Mouse (Mus musculus): ENCODE measurements around the gene Sema6d.

Gene Sema6d

GRCm38 (mm10) chr2:124532906-124533305 lies 443.1 kb downstream of the Sema6d start:
- DNase-seq (ENCODE audit: inconsistent age in 2 of 2, low spot score in 1 of 2), result no peak

DNA sequence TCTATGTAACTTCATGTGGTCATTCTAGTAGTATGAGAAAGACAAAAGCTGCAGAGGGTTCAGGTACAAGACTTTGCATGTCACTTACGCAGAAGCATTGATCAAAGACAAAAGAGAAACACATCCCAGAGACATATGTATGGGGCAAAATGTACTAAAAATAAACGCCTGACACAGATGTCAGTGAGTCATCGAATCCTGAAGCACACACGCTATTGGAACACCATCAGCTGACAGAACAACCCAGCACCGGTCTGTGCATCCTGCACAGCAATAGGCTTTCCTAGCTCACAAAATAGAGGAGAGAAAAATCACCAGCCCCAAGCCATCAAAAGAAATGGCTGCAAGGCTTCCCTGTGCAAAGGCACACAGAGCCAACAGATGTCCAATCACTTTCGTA lies 443.8 kb downstream of the Sema6d start:
- DNase-seq (ENCODE audit: inconsistent age in 2 of 2, low spot score in 1 of 2), result peak in 1 of 2 experiments; percentile 30

DNA sequence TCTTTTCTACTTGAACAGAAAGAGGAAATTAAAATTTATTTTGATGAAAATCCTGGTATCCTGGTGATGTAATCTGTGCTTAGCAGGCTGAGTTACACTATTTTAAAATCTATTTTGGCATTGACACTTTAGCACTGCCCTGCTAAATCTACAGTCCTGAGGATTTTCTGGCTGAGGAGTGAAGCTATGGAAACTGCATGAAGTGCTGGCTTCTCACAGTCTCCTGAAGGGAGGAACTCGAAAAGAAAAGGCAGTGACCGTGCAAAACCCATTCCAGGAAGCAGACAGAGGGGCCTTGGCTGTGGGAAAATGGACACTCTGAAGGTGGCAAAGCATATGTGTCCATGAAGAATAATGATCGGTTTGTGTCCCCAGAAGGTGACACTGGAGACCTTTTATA lies 460.5 kb downstream of the Sema6d start:
- no peak for DNase-seq (ENCODE audit: inconsistent age in 2 of 2, low spot score in 1 of 2)

DNA sequence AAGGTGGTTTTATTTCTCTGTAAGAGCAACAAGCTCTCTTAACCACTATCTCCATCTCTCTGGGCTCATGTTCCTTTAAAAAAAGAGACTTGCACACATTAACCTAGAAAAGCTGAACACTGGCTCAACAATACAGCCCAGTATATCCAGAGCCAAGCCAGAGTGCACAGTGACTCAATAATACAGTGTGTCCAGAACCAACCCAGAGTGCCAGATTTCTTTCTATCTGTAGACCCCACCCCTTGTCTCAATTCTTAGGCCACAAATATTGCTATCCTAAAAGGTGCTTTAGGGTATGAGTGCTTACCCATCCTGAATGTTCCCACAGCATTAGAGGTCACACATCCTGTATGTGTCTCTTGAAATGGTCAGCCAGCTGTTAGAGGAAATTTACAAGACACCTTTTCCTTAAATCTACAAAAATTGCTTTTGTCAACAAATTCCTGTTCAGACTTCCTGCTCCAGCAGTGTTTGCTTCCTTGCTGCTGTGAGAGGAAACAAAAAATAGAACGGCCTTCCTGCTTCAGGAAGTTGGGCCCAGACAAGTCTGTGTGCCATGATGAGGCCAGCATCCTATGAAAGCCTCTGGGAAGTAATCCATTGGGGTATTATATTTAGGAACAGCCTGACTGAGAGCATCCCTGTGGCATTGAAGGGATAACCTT lies 465.1 kb downstream of the Sema6d start:
- DNase-seq (ENCODE audit: inconsistent age in 2 of 2, low spot score in 1 of 2), result peak; percentile 18 to 52

GRCm38 (mm10) chr2:124556861-124557499 lies 467.2 kb downstream of the Sema6d start:
- no peak for DNase-seq (ENCODE audit: inconsistent age in 2 of 2, low spot score in 1 of 2)

DNA sequence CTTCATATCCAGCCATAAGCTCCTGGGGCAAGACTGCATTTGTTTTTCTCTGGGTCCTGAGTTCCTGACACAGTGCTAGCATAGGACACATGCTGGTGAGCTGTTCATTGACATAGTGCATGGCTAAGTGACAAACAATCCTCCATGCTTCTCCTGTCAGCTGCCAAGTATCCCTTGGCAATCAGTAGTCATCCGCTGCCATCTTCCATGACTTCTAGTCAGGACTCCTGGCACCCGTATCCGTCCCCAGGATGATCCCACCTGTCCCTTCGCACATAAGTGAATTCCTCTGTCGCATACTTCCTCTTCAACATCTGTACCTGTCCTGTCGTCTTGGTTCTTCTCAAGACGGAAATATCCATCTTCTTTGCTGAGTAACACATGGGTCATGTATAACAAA lies 468.3 kb downstream of the Sema6d start:
- no peak for DNase-seq (ENCODE audit: inconsistent age in 2 of 2, low spot score in 1 of 2)

- no peak for DNase-seq (ENCODE audit: inconsistent age in 2 of 2, low spot score in 1 of 2)
Observed at GRCm38 (mm10) chr2:124561668-124562067, 471.9 kb downstream of the Sema6d start.

DNA sequence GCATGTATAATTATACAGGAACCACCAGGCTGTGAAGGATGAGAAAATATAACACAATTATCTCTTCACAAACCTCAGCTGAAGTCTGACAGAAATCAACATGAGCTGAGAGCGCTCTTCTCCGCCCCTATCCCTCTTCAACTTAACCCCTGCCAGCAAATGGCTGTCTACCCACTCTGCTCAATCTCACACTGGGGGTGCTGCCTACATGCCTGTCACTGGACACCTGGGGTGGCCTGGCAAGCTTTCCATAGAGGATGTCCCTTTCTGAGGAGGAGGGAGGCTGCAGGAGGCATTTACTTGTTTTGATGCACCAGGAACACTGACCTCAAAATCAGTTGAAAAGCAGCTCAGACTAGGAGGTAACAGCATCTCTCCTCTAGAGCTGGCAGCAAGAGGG lies 472.3 kb downstream of the Sema6d start:
- DNase-seq (ENCODE audit: inconsistent age in 2 of 2, low spot score in 1 of 2), result no peak

GRCm38 (mm10) chr2:124563759-124564158 lies 474.0 kb downstream of the Sema6d start:
- DNase-seq (ENCODE audit: inconsistent age in 2 of 2, low spot score in 1 of 2), result no peak

DNA sequence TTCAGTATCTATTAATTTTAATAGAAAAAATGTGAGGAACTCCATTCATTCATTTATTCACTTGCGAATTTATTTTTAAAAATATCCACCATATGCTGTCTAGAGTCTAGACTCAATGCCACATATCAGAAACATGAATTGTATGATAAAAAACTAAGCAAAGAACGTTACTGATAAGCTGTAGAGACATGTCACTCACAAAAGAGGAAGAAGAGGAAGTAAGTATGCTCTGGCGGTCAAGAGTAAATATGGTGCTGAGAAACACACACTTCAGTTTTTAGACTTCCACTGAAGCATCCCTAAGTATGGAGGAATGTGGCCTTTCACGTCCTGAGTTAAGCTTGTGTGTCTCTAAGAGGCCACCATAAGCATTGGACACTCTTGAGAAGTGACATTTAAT lies 484.0 kb downstream of the Sema6d start:
- DNase-seq (ENCODE audit: inconsistent age in 2 of 2, low spot score in 1 of 2), result no peak

GRCm38 (mm10) chr2:124576053-124576452 lies 486.3 kb downstream of the Sema6d start:
- DNase-seq (ENCODE audit: inconsistent age in 2 of 2, low spot score in 1 of 2), result no peak

DNA sequence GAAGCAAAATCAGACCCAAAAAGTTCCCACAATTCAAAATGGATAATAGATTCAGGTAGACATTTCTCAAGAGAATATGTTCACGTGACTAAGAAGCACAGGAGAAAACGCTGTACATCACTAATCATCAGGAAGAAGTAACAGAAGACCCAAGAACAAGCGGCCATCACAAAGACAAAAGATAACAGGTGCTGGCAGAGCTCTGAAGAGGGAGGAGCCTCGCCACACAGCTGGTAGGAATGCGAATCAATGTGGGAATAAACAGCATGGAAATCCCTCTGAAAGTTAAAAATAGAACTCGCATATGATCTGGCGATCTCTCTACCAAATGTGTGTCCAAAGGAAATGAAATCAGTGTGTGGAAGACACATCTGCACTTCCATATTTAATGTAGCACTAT lies 493.8 kb downstream of the Sema6d start:
- no peak for DNase-seq (ENCODE audit: inconsistent age in 2 of 2, low spot score in 1 of 2)

GRCm38 (mm10) chr2:124592750-124593149 lies 503.0 kb downstream of the Sema6d start:
- no peak for DNase-seq (ENCODE audit: inconsistent age in 2 of 2, low spot score in 1 of 2)

GRCm38 (mm10) chr2:124599014-124599413 lies 509.2 kb downstream of the Sema6d start:
- DNase-seq (ENCODE audit: inconsistent age in 2 of 2, low spot score in 1 of 2), result no peak

- no peak for DNase-seq (ENCODE audit: inconsistent age in 2 of 2, low spot score in 1 of 2)
Observed at GRCm38 (mm10) chr2:124601702-124602378, 512.1 kb downstream of the Sema6d start.

DNA sequence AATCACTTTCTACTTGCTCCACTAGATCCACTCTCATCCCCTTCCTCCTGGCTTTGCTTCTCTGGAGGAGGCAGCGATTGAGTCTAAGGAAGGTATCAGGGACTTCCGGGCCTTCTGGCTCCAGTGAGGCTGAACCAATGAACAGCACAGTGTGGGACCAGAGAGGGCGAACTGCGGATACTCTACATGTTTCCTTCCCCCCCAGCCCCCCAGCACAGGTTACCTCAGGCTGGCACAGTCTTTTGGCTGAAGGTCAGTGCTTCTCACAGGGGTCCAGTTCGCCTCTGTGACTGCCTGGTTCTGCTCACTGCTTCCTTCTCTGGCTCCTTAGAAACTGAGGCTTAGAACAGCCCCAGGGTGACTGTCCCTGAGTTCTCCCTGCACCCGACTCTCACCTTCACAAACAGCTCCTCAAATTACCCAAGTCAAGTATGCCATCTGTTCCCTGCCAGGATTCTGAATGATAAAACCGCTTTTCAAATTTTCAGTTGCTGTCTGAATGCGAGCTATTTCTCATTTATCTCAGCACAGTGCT lies 512.7 kb downstream of the Sema6d start:
- DNase-seq (ENCODE audit: inconsistent age in 2 of 2, low spot score in 1 of 2), result no peak

GRCm38 (mm10) chr2:124605341-124605740 lies 515.6 kb downstream of the Sema6d start:
- DNase-seq (ENCODE audit: inconsistent age in 2 of 2, low spot score in 1 of 2), result no peak

GRCm38 (mm10) chr2:124607986-124608385 lies 518.2 kb downstream of the Sema6d start:
- no peak for DNase-seq (ENCODE audit: inconsistent age in 2 of 2, low spot score in 1 of 2)

DNA sequence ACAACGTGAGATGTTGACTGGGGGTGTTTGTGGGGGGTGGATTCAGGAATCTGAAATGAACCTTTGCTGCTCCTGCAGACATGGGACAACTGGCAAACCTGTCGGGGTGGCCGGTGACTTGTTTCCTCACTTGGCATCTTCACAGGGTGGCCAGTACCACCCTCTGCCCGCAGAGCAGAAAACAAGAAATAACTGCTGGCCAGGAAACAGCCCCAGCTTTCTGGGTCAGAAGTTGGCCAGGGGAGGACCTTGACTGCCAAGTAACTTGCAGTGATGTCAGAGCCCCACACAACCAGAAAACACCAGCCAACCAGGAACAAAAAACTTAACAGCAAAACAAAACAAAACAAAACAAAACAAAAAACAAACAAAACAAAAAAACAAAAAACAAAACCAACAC lies 518.8 kb downstream of the Sema6d start:
- DNase-seq (ENCODE audit: inconsistent age in 2 of 2, low spot score in 1 of 2), result peak; percentile 38 to 73

- no peak for DNase-seq (ENCODE audit: inconsistent age in 2 of 2, low spot score in 1 of 2)
Observed at GRCm38 (mm10) chr2:124609014-124609413, 519.2 kb downstream of the Sema6d start.

GRCm38 (mm10) chr2:124609711-124610585 lies 520.2 kb downstream of the Sema6d start:
- peak; percentile 87 to 94 for DNase-seq (ENCODE audit: inconsistent age in 2 of 2, low spot score in 1 of 2)
